Mouse (Mus musculus): ENCODE measurements around the gene Tmem189. TPM values are rescaled to one million over a fixed set of nuclear protein-coding genes. Genes with fewer than 3 reads are reported as not detected.

Tmem189 gene
- total and polyA plus RNA-seq, 3 experiments = 21.7 to 46.5 TPM; not detected in 1

GRCm38 (mm10) chr2:167642164-167642563 lies 47.5 kb downstream of the Tmem189 start:
- Histone ChIP-seq H3K4me1 (ENCODE audit: control insufficient read depth in 1 of 2, insufficient read depth in 2 of 2, low read length in 2 of 2) (no peaks in the 10 kb centered on the region), H3K36me3 (ENCODE audit: control insufficient read depth in 1 of 2, insufficient read depth in 2 of 2, low read length in 2 of 2) (no peaks in the 10 kb centered on the region), H3K79me2 (ENCODE audit: control insufficient read depth, insufficient read depth, low read length, poor library complexity) (no peaks in the 10 kb centered on the region), H3K9ac (ENCODE audit: control insufficient read depth, low read depth, low read length, poor library complexity, severe bottlenecking) (no peak overlapping the region), H3K9me3 (replicated peaks; ENCODE audit: insufficient read depth, low read length) (no peaks in the 10 kb centered on the region), H3K4me3 (ENCODE audit: control insufficient read depth in 1 of 2, insufficient read depth in 1 of 2, low read depth in 2 of 2, low read length in 2 of 2) (no peak overlapping the region), H3K27me3 (ENCODE audit: control insufficient read depth in 1 of 2, insufficient read depth in 2 of 2, low read length in 2 of 2) (no peaks in the 10 kb centered on the region), H3K27ac (ENCODE audit: control insufficient read depth, low read depth, low read length) (no peak overlapping the region)
- DNase-seq (ENCODE audit: low read depth, low spot score) = no peak
- TF ChIP-seq MAFK (IDR thresholded peaks at IDR 0.05; ENCODE audit: borderline replicate concordance, low read depth, low read length) = no peak
- TF ChIP-seq KAT2A (conservative IDR thresholded peaks at IDR 0.05; ENCODE audit: low read depth, low read length) = no peak
- no peak for TF ChIP-seq RCOR1 (IDR thresholded peaks at IDR 0.05; ENCODE audit: low read depth, low read length)
- TF ChIP-seq MAZ (IDR thresholded peaks at IDR 0.05; ENCODE audit: low read depth, low read length) = no peak
- no peak for TF ChIP-seq TBP (IDR thresholded peaks at IDR 0.05; ENCODE audit: low read depth, low read length)
- TF ChIP-seq HCFC1 (IDR thresholded peaks at IDR 0.05; ENCODE audit: low read depth, low read length) = no peak
- no peak for TF ChIP-seq UBTF (IDR thresholded peaks at IDR 0.05; ENCODE audit: borderline replicate concordance, insufficient read depth, low read depth, low read length)
- no peak for TF ChIP-seq POLR2A (IDR thresholded peaks at IDR 0.05; ENCODE audit: control insufficient read depth in 1 of 2, insufficient read depth in 1 of 2, low read depth in 1 of 2, low read length in 2 of 2, poor library complexity in 1 of 2)
- TF ChIP-seq ZNF384 (IDR thresholded peaks at IDR 0.05; ENCODE audit: low read depth, low read length) = no peak

GRCm38 (mm10) chr2:167641337-167641736 lies 48.3 kb downstream of the Tmem189 start:
- Histone ChIP-seq H3K79me2 (ENCODE audit: control insufficient read depth, insufficient read depth, low read length, poor library complexity) (no peaks in the 10 kb centered on the region), H3K4me3 (ENCODE audit: control insufficient read depth in 1 of 2, insufficient read depth in 1 of 2, low read depth in 2 of 2, low read length in 2 of 2) (no peak overlapping the region), H3K9me3 (replicated peaks; ENCODE audit: insufficient read depth, low read length) (no peaks in the 10 kb centered on the region), H3K27me3 (ENCODE audit: control insufficient read depth in 1 of 2, insufficient read depth in 2 of 2, low read length in 2 of 2) (no peaks in the 10 kb centered on the region), H3K27ac (ENCODE audit: control insufficient read depth, low read depth, low read length) (no peak overlapping the region), H3K36me3 (ENCODE audit: control insufficient read depth in 1 of 2, insufficient read depth in 2 of 2, low read length in 2 of 2) (no peaks in the 10 kb centered on the region), H3K9ac (ENCODE audit: control insufficient read depth, low read depth, low read length, poor library complexity, severe bottlenecking) (no peak overlapping the region), H3K4me1 (ENCODE audit: control insufficient read depth in 1 of 2, insufficient read depth in 2 of 2, low read length in 2 of 2) (no peaks in the 10 kb centered on the region)
- TF ChIP-seq MEF2A (IDR thresholded peaks at IDR 0.05; ENCODE audit: extremely low read depth, insufficient replicate concordance, low read depth, low read length, poor library complexity, severe bottlenecking) = no peak
- TF ChIP-seq ZKSCAN1 (IDR thresholded peaks at IDR 0.05; ENCODE audit: low read depth, low read length) = no peak
- peak; percentile 12; the same call in 1 of the 2 replicates for TF ChIP-seq ZC3H11A (IDR thresholded peaks at IDR 0.05; ENCODE audit: low read depth, low read length)
- TF ChIP-seq MAFK (IDR thresholded peaks at IDR 0.05; ENCODE audit: borderline replicate concordance, low read depth, low read length) = no peak
- TF ChIP-seq SMC3 (IDR thresholded peaks at IDR 0.05; ENCODE audit: low read depth, low read length) = peak; percentile 68
- peak; percentile 42 for TF ChIP-seq RAD21 (IDR thresholded peaks at IDR 0.05; ENCODE audit: low read depth, low read length)
- TF ChIP-seq CTCF (IDR thresholded peaks at IDR 0.05 in 2 of 3, conservative IDR thresholded peaks at IDR 0.05 in 1 of 3; ENCODE audit: control insufficient read depth in 1 of 3, insufficient read depth in 1 of 3, low read depth in 2 of 3, low read length in 3 of 3, poor library complexity in 1 of 3, severe bottlenecking in 1 of 3) = peak; percentile 34 to 77 (median 61); a peak in 5 of 6 replicates
- no peak for TF ChIP-seq MYC (IDR thresholded peaks at IDR 0.05; ENCODE audit: low read depth, low read length)
- no peak for DNase-seq (ENCODE audit: low read depth, low spot score)

Measured in MEL (cell line).